Mouse (Mus musculus) lung, postnatal 4 days (tissue): Measurements from ENCODE around the gene Ankrd63.
"Not testable (repeated sequence)": the region's sequence is repeated elsewhere in the genome, so short reads cannot be mapped to it uniquely, and the experiment has no call there.

Experiments used
- DNase-seq, 2 experiments: peaks; one replicate each; pipeline ENCODE4 v3.0.0; 2021

Ankrd63 gene

DNA sequence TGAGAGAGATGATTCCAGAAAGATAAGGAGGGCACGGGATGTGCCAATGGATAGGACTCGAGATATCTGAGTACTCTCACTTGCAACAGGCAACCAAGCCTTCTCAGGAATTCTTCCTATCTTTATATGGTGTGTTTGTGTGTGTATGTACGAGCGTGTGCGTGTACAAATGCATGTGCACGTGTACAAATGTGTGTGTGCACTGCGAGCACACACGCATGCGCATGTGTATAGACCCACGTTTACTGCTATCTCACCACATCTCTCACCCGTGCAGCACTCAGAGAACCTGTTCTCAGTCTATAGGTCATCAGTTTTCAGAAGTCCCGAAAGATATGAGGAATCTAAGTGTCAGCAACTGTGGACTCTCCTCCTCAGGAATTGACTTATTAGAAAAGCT is 44.3 kb downstream of the Ankrd63 start:
- no peak for DNase-seq

DNA sequence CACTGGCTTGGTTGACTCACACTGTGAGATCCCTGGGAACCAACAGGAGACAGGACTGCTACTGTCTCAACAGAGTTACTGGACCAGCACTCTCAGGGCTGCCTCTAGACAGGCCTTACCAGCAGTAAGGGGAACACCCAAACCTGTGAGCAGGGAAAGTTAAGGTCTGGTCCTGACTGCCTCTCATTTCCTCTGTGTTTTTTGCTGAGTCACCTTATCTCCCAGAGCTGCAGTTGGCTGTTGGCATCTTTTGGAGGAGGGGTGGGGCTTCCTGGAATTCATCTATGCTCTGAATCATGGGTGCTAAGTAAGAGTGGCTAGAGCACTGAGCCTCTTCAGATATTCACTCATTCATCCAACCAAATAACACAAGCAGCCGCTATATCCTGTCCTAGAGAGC is 44.7 kb downstream of the Ankrd63 start:
- peak; percentile 55 to 60 for DNase-seq

DNA sequence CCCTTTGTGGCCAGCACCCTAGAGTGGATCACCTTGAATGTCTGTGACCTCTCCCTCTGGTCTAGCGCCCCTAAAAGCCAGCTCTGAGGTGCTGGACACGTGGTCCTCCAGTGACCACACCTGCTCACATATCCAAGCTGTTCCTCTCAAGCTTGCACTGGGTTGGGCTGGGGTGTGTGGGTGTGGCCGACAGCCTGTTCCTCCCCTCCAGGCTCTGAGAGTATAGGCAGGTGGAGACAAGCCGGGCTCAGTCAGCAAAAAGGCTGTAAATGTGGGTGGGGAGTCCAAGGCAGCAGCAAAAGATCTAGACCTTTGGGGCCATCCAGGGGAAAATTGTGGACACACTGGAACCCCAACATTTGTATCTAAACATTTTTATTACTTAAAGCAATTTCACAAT is 45.3 kb downstream of the Ankrd63 start:
- DNase-seq, result peak in 1 of 2 experiments; percentile 53

DNA sequence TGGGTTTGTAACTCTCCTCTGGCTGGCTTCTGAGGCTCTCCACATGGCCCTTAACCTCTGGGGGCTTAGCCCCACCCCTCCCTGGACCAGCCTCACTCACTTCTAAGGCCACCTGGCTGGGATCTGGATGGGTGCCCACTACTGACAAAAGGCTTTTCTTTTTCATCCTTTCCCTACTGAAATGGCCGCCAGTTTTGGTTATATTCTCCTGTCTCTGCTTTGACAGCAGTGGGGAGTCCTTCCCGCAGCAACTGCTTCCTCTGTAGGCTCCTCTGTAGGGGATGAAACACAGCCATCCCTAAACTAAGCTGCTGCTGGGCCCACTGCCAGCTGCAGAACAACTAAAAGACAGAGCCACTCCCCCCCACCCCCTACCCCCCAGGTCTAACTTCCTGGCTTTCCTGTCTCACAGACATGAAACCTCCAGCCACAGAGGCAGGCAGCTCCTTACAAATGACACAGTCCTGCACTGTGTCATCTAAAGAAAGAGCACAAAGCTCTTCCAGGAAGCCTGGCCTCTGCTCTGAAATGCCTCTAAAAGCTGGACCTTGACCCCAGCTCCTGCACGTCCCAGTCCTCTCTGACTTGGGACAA is 47.0 kb downstream of the Ankrd63 start:
- DNase-seq, result no peak

DNA sequence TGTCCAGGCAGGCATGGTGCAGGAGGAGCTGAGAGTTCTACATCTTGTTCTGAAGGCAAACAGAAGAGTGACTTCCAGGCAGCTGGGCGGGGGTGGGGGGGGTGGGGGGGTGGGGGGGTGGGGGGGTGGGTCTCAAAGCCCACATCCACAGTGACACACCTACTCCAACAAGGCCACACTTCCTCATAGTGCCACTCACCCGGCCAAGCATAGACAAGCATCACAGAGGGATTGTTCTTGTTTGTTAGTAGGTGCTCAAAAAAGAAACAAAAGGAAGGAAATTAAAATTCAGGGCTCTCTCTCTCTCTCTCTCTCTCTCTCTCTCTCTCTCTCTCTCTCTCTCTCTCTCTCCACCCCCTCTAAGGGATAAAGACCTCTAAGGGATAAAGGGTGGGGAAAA is 53.1 kb downstream of the Ankrd63 start:
- not testable (repeated sequence) for DNase-seq
